Mouse (Mus musculus): ENCODE data around the gene Agbl2. TPM values are rescaled to one million over a fixed set of nuclear protein-coding genes. Genes with fewer than 3 reads are reported as not detected.

Agbl2 gene
- polyA plus RNA-seq, 1 experiment from 2014 or later, result 0.69 TPM

- Histone ChIP-seq H3K4me2 (ENCODE audit: low read length) (peak overlapping the region; percentile 73), H3K4me3 (ENCODE audit: low read length) (peak overlapping the region; percentile 99), H3K36me3 (ENCODE audit: control insufficient read depth, insufficient read depth, low read length) (peaks cover 9% of the 10 kb centered on the region), H3K27ac (ENCODE audit: low read depth, low read length) (no peak overlapping the region), H3K9me3 (ENCODE audit: control insufficient read depth, low read length) (no peaks in the 10 kb centered on the region), H3K9ac (ENCODE audit: low read depth, low read length) (no peak overlapping the region), H3K27me3 (replicated peaks; ENCODE audit: control insufficient read depth, insufficient read depth, low read length) (no peaks in the 10 kb centered on the region), H3K4me1 (ENCODE audit: control insufficient read depth, insufficient read depth, low read depth, low read length) (peaks cover 14% of the 10 kb centered on the region)
- WGBS, result 92% methylated on average over 10 of the region's 10 CpGs
- ATAC-seq, result no peak
Measured at GRCm38 (mm10) chr2:90747131-90747530, 35.4 kb upstream of the Agbl2 start.

GRCm38 (mm10) chr2:90749676-90750459 is 32.7 kb upstream of the Agbl2 start:
- H3K9ac ChIP-seq (ENCODE audit: low read depth, low read length), result no peak overlapping the region
- H3K36me3 ChIP-seq (ENCODE audit: control insufficient read depth, insufficient read depth, low read length), result peaks cover 29% of the 10 kb centered on the region

GRCm38 (mm10) chr2:90753565-90753964 is 29.0 kb upstream of the Agbl2 start:
- WGBS, result 88% methylated on average over 2 of the region's 2 CpGs

More at GRCm38 (mm10) chr2:90749676-90750459, 32.7 kb upstream of the Agbl2 start:
- Histone ChIP-seq H3K9me3 (ENCODE audit: control insufficient read depth, low read length) (no peaks in the 10 kb centered on the region), H3K4me1 (ENCODE audit: control insufficient read depth, insufficient read depth, low read depth, low read length) (peaks cover 14% of the 10 kb centered on the region), H3K4me3 (ENCODE audit: low read length) (no peak overlapping the region), H3K4me2 (ENCODE audit: low read length) (no peak overlapping the region), H3K27me3 (replicated peaks; ENCODE audit: control insufficient read depth, insufficient read depth, low read length) (no peaks in the 10 kb centered on the region), H3K27ac (ENCODE audit: low read depth, low read length) (no peak overlapping the region)
- WGBS, result 82% methylated on average over 6 of the region's 6 CpGs
- no peak for ATAC-seq

GRCm38 (mm10) chr2:90754188-90754587 is 28.3 kb upstream of the Agbl2 start:
- Histone ChIP-seq H3K27ac (ENCODE audit: low read depth, low read length) (no peak overlapping the region), H3K9ac (ENCODE audit: low read depth, low read length) (no peak overlapping the region), H3K36me3 (ENCODE audit: control insufficient read depth, insufficient read depth, low read length) (peaks cover 50% of the 10 kb centered on the region), H3K4me1 (ENCODE audit: control insufficient read depth, insufficient read depth, low read depth, low read length) (no peaks in the 10 kb centered on the region; the same call in none of the 2 replicates), H3K27me3 (replicated peaks; ENCODE audit: control insufficient read depth, insufficient read depth, low read length) (no peaks in the 10 kb centered on the region), H3K4me2 (ENCODE audit: low read length) (no peak overlapping the region), H3K9me3 (ENCODE audit: control insufficient read depth, low read length) (no peaks in the 10 kb centered on the region), H3K4me3 (ENCODE audit: low read length) (no peak overlapping the region)
- no peak for ATAC-seq
- WGBS, result 99% methylated on average over 3 of the region's 3 CpGs

More at GRCm38 (mm10) chr2:90753565-90753964, 29.0 kb upstream of the Agbl2 start:
- H3K36me3 ChIP-seq (ENCODE audit: control insufficient read depth, insufficient read depth, low read length), result peaks cover 49% of the 10 kb centered on the region
- no peak for ATAC-seq
- H3K27me3 ChIP-seq (replicated peaks; ENCODE audit: control insufficient read depth, insufficient read depth, low read length), result no peaks in the 10 kb centered on the region
- H3K9ac ChIP-seq (ENCODE audit: low read depth, low read length), result no peak overlapping the region
- no peak overlapping the region for H3K4me2 ChIP-seq (ENCODE audit: low read length)
- H3K4me3 ChIP-seq (ENCODE audit: low read length), result no peak overlapping the region
- H3K4me1 ChIP-seq (ENCODE audit: control insufficient read depth, insufficient read depth, low read depth, low read length), result peaks cover 3% of the 10 kb centered on the region
- H3K27ac ChIP-seq (ENCODE audit: low read depth, low read length), result no peak overlapping the region
- no peaks in the 10 kb centered on the region for H3K9me3 ChIP-seq (ENCODE audit: control insufficient read depth, low read length)

GRCm38 (mm10) chr2:90765123-90765522 is 17.4 kb upstream of the Agbl2 start:
- Histone ChIP-seq H3K27ac (ENCODE audit: low read depth, low read length) (no peak overlapping the region), H3K4me3 (ENCODE audit: low read length) (no peak overlapping the region), H3K9me3 (ENCODE audit: control insufficient read depth, low read length) (no peaks in the 10 kb centered on the region), H3K36me3 (ENCODE audit: control insufficient read depth, insufficient read depth, low read length) (peaks cover 57% of the 10 kb centered on the region), H3K27me3 (replicated peaks; ENCODE audit: control insufficient read depth, insufficient read depth, low read length) (no peaks in the 10 kb centered on the region), H3K4me1 (ENCODE audit: control insufficient read depth, insufficient read depth, low read depth, low read length) (no peaks in the 10 kb centered on the region), H3K9ac (ENCODE audit: low read depth, low read length) (no peak overlapping the region), H3K4me2 (ENCODE audit: low read length) (no peak overlapping the region)
- WGBS, result 91% methylated on average over 3 of the region's 3 CpGs
- ATAC-seq, result no peak

GRCm38 (mm10) chr2:90781323-90781722 is 1.2 kb upstream of the Agbl2 start:
- no peak for ATAC-seq
- H3K27me3 ChIP-seq (replicated peaks; ENCODE audit: control insufficient read depth, insufficient read depth, low read length), result peaks cover 6% of the 10 kb centered on the region
- H3K4me1 ChIP-seq (ENCODE audit: control insufficient read depth, insufficient read depth, low read depth, low read length), result peaks cover 3% of the 10 kb centered on the region
- 41% methylated on average over 3 of the region's 3 CpGs for WGBS
- H3K4me2 ChIP-seq (ENCODE audit: low read length), result no peak overlapping the region
- H3K27ac ChIP-seq (ENCODE audit: low read depth, low read length), result no peak overlapping the region
- H3K36me3 ChIP-seq (ENCODE audit: control insufficient read depth, insufficient read depth, low read length), result peaks cover 33% of the 10 kb centered on the region
- H3K9ac ChIP-seq (ENCODE audit: low read depth, low read length), result no peak overlapping the region
- H3K4me3 ChIP-seq (ENCODE audit: low read length), result no peak overlapping the region
- no peaks in the 10 kb centered on the region for H3K9me3 ChIP-seq (ENCODE audit: control insufficient read depth, low read length)

- Histone ChIP-seq H3K27me3 (replicated peaks; ENCODE audit: control insufficient read depth, insufficient read depth, low read length) (peaks cover 6% of the 10 kb centered on the region), H3K4me3 (ENCODE audit: low read length) (no peak overlapping the region), H3K9me3 (ENCODE audit: control insufficient read depth, low read length) (no peaks in the 10 kb centered on the region), H3K9ac (ENCODE audit: low read depth, low read length) (no peak overlapping the region), H3K36me3 (ENCODE audit: control insufficient read depth, insufficient read depth, low read length) (peaks cover 32% of the 10 kb centered on the region), H3K4me1 (ENCODE audit: control insufficient read depth, insufficient read depth, low read depth, low read length) (peaks cover 3% of the 10 kb centered on the region), H3K4me2 (ENCODE audit: low read length) (no peak overlapping the region), H3K27ac (ENCODE audit: low read depth, low read length) (no peak overlapping the region)
- no peak for ATAC-seq
- WGBS, result 42% methylated on average over 2 of the region's 2 CpGs
Measured at GRCm38 (mm10) chr2:90781938-90782337, 589 bp upstream of the Agbl2 start.

GRCm38 (mm10) chr2:90782901-90783486 is 467 bp downstream of the Agbl2 start:
- Histone ChIP-seq H3K4me3 (ENCODE audit: low read length) (peak overlapping the region; percentile 33), H3K36me3 (ENCODE audit: control insufficient read depth, insufficient read depth, low read length) (peaks cover 25% of the 10 kb centered on the region), H3K4me1 (ENCODE audit: control insufficient read depth, insufficient read depth, low read depth, low read length) (peaks cover 3% of the 10 kb centered on the region), H3K9me3 (ENCODE audit: control insufficient read depth, low read length) (no peaks in the 10 kb centered on the region), H3K27me3 (replicated peaks; ENCODE audit: control insufficient read depth, insufficient read depth, low read length) (peaks cover 6% of the 10 kb centered on the region), H3K27ac (ENCODE audit: low read depth, low read length) (no peak overlapping the region), H3K4me2 (ENCODE audit: low read length) (peak overlapping the region; percentile 62), H3K9ac (ENCODE audit: low read depth, low read length) (peak overlapping the region; percentile 46)
- WGBS, result under 1% methylated on average over 27 of the region's 29 CpGs
- peak; percentile 75 for ATAC-seq

- Histone ChIP-seq H3K27ac (ENCODE audit: low read depth, low read length) (no peak overlapping the region), H3K4me1 (ENCODE audit: control insufficient read depth, insufficient read depth, low read depth, low read length) (peaks cover 2% of the 10 kb centered on the region), H3K4me3 (ENCODE audit: low read length) (no peak overlapping the region), H3K9me3 (ENCODE audit: control insufficient read depth, low read length) (no peaks in the 10 kb centered on the region), H3K36me3 (ENCODE audit: control insufficient read depth, insufficient read depth, low read length) (no peaks in the 10 kb centered on the region), H3K9ac (ENCODE audit: low read depth, low read length) (no peak overlapping the region), H3K27me3 (replicated peaks; ENCODE audit: control insufficient read depth, insufficient read depth, low read length) (peaks cover 6% of the 10 kb centered on the region), H3K4me2 (ENCODE audit: low read length) (no peak overlapping the region)
- ATAC-seq, result no peak
- 90% methylated on average over 2 of the region's 2 CpGs for WGBS
Measured at GRCm38 (mm10) chr2:90788126-90788525, 5.6 kb downstream of the Agbl2 start.
